In the genomic region with DNA sequence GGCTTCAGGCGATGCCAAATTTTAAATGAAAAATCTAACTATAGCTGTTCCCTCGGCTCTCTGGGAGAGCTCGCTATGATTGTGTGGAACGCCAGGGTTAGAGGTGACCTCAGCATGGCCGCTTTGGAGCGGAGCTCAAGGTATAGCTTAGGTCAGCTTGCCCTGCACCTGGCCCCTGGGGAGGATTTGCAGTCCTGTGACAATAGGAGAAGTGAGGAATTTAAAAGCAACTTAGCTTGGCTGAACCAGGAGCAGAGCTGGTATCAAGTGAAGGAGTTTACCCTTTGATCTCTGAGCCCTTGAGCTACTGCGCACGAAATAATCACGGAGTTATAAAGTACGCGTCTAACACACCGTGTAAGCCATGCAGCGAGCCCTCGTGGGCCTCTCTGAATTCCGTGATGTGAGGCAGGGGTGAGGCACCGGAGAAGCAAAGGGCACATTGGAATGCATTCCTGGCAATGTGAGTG, we compare ENCODE assay signal across 8 mouse cellular contexts.
DNase-seq lines count a peak whose midpoint lies in the region; ATAC-seq lines count a peak whose summit lies in the region.

No protein-coding gene starts in this region.

- no peaks in the 10 kb centered on the region for H3K27me3 ChIP-seq in forebrain, embryonic 13.5 days
- H3K27me3 ChIP-seq in intestine, embryonic 15.5 days (replicated peaks): no peaks in the 10 kb centered on the region
- no peaks in the 10 kb centered on the region for H3K27me3 ChIP-seq in liver, embryonic 16.5 days (ENCODE audit: control insufficient read depth, insufficient read depth, low read depth, low read length)
- H3K27me3 ChIP-seq in stomach, embryonic 16.5 days (ENCODE audit: control insufficient read depth, insufficient read depth, low read length): no peaks in the 10 kb centered on the region

- no peaks in the 10 kb centered on the region for H3K36me3 ChIP-seq in forebrain, embryonic 13.5 days (ENCODE audit: poor library complexity, severe bottlenecking)
- H3K36me3 ChIP-seq in intestine, embryonic 15.5 days: no peaks in the 10 kb centered on the region
- H3K36me3 ChIP-seq in liver, embryonic 16.5 days (ENCODE audit: control insufficient read depth, insufficient read depth): no peaks in the 10 kb centered on the region
- no peaks in the 10 kb centered on the region for H3K36me3 ChIP-seq in stomach, embryonic 16.5 days (ENCODE audit: control insufficient read depth, insufficient read depth, low read length)

- H3K4me2 ChIP-seq in forebrain, embryonic 13.5 days: peak overlapping the region; percentile 64
- H3K4me2 ChIP-seq in intestine, embryonic 15.5 days (replicated peaks): peak overlapping the region; percentile 51
- peak overlapping the region; percentile 41 for H3K4me2 ChIP-seq in liver, embryonic 16.5 days (ENCODE audit: low read depth, low read length)
- H3K4me2 ChIP-seq in stomach, embryonic 16.5 days (ENCODE audit: low read depth, low read length): peak overlapping the region; percentile 45

- peak overlapping the region; percentile 36 for H3K4me3 ChIP-seq in forebrain, embryonic 13.5 days
- no peak overlapping the region for H3K4me3 ChIP-seq in intestine, embryonic 15.5 days (replicated peaks)
- H3K4me3 ChIP-seq in liver, embryonic 16.5 days (ENCODE audit: low read depth, low read length): peak overlapping the region; percentile 21; the same call in 1 of the 2 replicates
- H3K4me3 ChIP-seq in stomach, embryonic 16.5 days (replicated peaks; ENCODE audit: low read length): peak overlapping the region; percentile 16; the same call in 1 of the 2 replicates

- H3K4me1 ChIP-seq in forebrain, embryonic 13.5 days: peaks cover 12% of the 10 kb centered on the region
- H3K4me1 ChIP-seq in intestine, embryonic 15.5 days (replicated peaks): peaks cover 6% of the 10 kb centered on the region; the same call in 1 of the 2 replicates
- H3K4me1 ChIP-seq in liver, embryonic 16.5 days (ENCODE audit: control insufficient read depth, low read depth, low read length): no peaks in the 10 kb centered on the region
- 0 out of 2 replicates have a peak, but pooled peaks cover 3% of the 10 kb centered on the region for H3K4me1 ChIP-seq in stomach, embryonic 16.5 days (ENCODE audit: control insufficient read depth, insufficient read depth, low read length)

- H3K27ac ChIP-seq in forebrain, embryonic 13.5 days: no peak overlapping the region
- H3K27ac ChIP-seq in intestine, embryonic 15.5 days: peak overlapping the region; percentile 29
- H3K27ac ChIP-seq in liver, embryonic 16.5 days (ENCODE audit: low read length): no peak overlapping the region
- no peak overlapping the region for H3K27ac ChIP-seq in stomach, embryonic 16.5 days (ENCODE audit: low read length)

- H3K9ac ChIP-seq in forebrain, embryonic 13.5 days: peak overlapping the region; percentile 60
- no peak overlapping the region for H3K9ac ChIP-seq in intestine, embryonic 15.5 days
- H3K9ac ChIP-seq in liver, embryonic 16.5 days (ENCODE audit: low read depth, low read length): no peak overlapping the region
- H3K9ac ChIP-seq in stomach, embryonic 16.5 days (ENCODE audit: low read length): no peak overlapping the region

- 3% methylated on average over 16 of the region's 16 CpGs for WGBS in forebrain, embryonic 13.5 days
- WGBS in intestine, embryonic 15.5 days: 10% methylated on average over 16 of the region's 16 CpGs
- WGBS in liver, embryonic 16.5 days (ENCODE audit: insufficient replicate concordance): 15% methylated on average over 16 of the region's 16 CpGs
- WGBS in stomach, embryonic 16.5 days: 5% methylated on average over 16 of the region's 16 CpGs

- ATAC-seq in forebrain, embryonic 13.5 days: peak; percentile 79
- ATAC-seq in intestine, embryonic 15.5 days: peak; percentile 96
- no peak for ATAC-seq in liver, embryonic 16.5 days (ENCODE audit: low read depth)
- ATAC-seq in stomach, embryonic 16.5 days (ENCODE audit: insufficient read depth, low FRiP score): peak; percentile 44; the same call in 1 of the 2 replicates
- no peak for ATAC-seq in megakaryocyte-erythroid progenitor cell, adult 5-6 weeks (replicated peaks; ENCODE audit: low FRiP score, low TSS enrichment, poor library complexity, severe bottlenecking)

- H3K9me3 ChIP-seq in forebrain, embryonic 13.5 days (replicated peaks): no peaks in the 10 kb centered on the region
- H3K9me3 ChIP-seq in intestine, embryonic 15.5 days: no peaks in the 10 kb centered on the region
- no peaks in the 10 kb centered on the region for H3K9me3 ChIP-seq in liver, embryonic 16.5 days (replicated peaks; ENCODE audit: control insufficient read depth, low read length)
- H3K9me3 ChIP-seq in stomach, embryonic 16.5 days (replicated peaks; ENCODE audit: control insufficient read depth, low read length): no peaks in the 10 kb centered on the region

- DNase-seq in adrenal gland, postnatal 10 days: peak; percentile 25
- DNase-seq in adrenal gland, adult 18-20 months (ENCODE audit: low spot score in 2 of 2): no peak
- peak; percentile 48 for DNase-seq in ZHBTc4 (ENCODE audit: low read depth, low spot score)

Comparison
In these comparisons a context has a peak if more than half of its experiments do, and no peak if none do; other contexts are left out.
1. DNase-seq: peak in adrenal gland, postnatal 10 days (single experiment) and ZHBTc4 (single experiment); none in adrenal gland, adult 18-20 months (0 of 2).
2. ATAC-seq: peak in forebrain, embryonic 13.5 days (single experiment), intestine, embryonic 15.5 days (single experiment) and stomach, embryonic 16.5 days (single experiment); none in liver, embryonic 16.5 days (single experiment) and megakaryocyte-erythroid progenitor cell, adult 5-6 weeks (single experiment).
3. Peak in every context shown above with its lines, with median percentiles within 50 percentile points of each other: H3K4me2 ChIP-seq.